Mouse (Mus musculus) monocyte, adult 5-6 weeks (primary cell): ENCODE measurements around the gene Gm17657. TPM values are rescaled to one million over a fixed set of nuclear protein-coding genes. Genes with fewer than 3 reads are reported as not detected.
"Not testable (repeated sequence)": the region's sequence is repeated elsewhere in the genome, so short reads cannot be mapped to it uniquely, and the experiment has no call there.

Experiments used
- ATAC-seq: fragments of 153-309, 156-312 bp; replicated peaks from 2 replicates; pipeline ENCODE4 v1.8.0; 2017; ENCODE audit warnings: mild to moderate bottlenecking; ENCODE audit not compliant: low TSS enrichment, insufficient number of reproducible peaks, severe bottlenecking, poor library complexity, low FRiP score
- total RNA-seq: library from RNA; stranded (forward); fragments of 200-1000, 200-491, 200-594 nt; gene quantifications from 3 replicates; pipeline ENCODE4 v1.2.3, GENCODE M21; 2017

Gene Gm17657
- total RNA-seq, 1 experiment from 2014 or later: not detected

DNA sequence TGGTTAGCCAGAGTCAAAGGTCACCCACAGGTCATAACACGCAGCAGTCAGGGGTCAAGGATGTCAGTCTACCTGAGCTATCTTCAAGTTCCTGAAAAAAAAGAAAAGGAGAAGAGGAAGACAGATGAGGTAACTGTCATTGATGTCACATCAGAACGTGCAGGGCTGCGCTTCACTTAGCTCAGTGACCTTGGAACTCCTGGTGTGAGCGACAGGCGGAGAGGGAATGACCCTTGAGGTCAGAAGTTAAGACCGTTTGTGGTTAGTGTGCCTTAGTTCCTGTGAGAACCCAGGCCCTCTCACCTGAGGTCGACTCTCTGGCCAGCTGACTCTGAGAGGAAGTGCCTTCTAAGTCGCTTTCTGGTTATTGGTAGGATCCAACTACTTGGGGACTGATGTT lies 38.7 kb downstream of the Gm17657 start:
- peak; percentile 63 for ATAC-seq

DNA sequence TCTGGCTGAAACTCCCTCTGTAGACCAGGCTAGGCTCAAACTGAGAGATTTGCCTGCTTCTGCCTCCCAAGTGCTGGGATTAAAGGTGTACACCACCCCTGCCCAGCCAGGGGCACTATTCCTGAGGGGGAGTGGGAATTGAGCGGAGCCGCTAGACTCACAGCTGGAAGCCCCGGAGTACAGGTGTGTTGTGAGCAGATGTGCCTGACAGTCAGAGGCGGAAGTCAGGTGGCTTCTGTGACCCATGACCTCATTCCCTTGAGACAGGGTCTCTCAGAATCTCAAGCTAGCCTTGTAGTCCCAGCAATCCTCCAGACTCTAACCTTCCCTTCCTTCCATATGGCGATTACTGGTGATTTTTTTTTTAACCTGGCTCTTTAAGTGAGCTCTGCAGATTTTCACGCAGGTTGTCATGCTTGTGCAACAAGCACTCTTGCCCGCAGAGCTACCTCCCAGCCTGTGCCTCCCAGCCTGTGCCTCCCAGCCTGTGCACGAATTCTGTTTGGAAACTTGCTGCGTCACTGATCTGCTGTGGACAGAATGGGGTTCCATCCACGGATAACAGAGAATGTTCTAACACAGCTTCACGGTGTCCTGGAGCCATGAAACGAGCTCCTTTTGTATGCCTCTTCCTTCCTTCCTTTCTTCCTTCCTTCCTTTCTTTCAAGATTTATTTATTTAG lies 40.4 kb downstream of the Gm17657 start:
- no peak for ATAC-seq

DNA sequence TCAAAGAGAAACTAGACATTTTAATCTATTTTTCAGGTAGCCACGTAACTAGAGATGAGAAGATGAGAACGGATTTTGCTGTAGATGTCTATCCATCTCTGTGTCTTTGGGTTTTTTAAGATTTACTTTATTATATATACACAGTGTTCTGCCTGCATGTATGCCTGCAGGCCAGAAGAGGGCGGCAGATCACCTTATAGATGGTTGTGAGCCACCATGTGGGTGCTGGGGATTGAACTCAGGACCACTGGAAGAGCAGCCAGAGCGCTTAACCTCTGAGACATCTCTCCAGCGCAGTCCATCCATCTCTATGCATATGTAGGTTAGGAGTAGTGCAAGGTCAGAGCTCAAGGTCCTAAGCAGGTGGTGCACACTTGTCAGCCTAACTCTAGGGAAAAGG lies 45.7 kb downstream of the Gm17657 start:
- ATAC-seq: no peak

DNA sequence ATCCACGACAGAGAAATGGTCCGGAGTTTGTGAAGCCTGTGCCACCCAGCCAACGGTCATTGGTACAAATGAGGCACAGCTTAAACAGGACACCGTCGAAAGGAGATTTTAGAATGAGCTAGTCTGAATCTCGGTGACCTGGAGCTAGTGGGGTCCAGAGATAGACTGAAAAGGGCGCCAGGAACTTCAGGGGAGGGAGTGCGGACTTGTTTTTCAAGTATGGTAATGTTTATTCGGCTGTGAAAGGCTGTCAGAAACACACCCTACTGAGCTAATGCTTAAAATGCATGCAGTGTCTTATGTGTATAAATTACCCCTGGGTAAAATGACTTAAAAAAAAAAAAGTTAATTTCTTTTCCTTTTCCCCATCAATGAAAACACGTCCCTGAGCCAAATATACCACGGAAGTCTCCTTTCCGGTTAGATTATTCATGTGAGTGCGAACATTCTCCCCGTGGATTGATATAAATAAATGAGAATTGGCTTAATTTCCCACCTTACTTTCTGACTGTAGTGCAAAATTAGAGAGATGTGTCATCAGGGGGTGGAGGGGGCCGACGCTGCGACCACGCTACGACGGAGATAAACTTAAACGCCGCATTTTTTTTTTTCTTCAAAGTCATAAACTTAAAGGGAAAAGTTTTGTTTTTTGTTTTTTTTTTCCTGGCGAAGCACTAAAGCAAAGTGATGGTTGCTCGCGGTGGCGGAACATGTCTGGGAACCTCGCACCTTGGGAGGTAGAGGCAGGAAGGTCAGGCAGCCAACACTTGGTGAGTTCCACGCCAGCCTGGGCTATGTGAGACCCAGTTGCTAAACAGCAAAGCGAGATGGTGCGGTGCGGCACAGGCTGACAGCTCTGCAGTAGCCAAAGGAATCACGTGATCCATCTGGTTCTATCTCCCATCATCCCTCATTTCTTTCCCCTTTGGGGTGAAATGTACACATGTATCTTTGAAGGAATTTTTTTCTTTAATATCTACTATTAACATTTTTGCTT lies 46.5 kb downstream of the Gm17657 start:
- no peak for ATAC-seq

- no peak for ATAC-seq
Measured at GRCm38 (mm10) chr17:29502005-29502668, 47.3 kb downstream of the Gm17657 start.

GRCm38 (mm10) chr17:29500802-29501469 lies 48.5 kb downstream of the Gm17657 start:
- ATAC-seq: peak; percentile 19; the same call in 1 of the 2 replicates

- no peak for ATAC-seq
Measured at GRCm38 (mm10) chr17:29500243-29500740, 49.1 kb downstream of the Gm17657 start.

GRCm38 (mm10) chr17:29499511-29499910 lies 49.9 kb downstream of the Gm17657 start:
- ATAC-seq: no peak

GRCm38 (mm10) chr17:29498952-29499351 lies 50.5 kb downstream of the Gm17657 start:
- not testable (repeated sequence) for ATAC-seq

DNA sequence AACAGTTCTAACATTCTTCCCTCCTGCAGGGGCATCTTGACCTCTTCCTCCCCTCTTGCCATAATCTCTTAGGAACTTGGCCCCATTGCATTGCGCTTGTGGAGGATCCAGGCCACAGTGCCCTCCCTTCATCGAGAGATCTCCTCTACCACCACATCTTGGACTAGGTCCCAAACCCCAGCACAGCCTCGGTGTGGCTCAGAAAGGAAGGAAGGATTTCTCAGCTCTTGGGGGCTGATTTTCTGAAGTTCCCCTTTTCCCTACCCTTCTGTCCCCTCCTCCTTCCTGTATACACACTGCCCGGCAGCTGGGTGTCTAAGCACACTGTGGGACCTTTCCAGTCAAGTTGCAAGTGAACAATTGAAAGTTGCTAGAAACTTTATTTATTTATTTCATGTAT lies 51.4 kb downstream of the Gm17657 start:
- ATAC-seq: peak; percentile 55

GRCm38 (mm10) chr17:29497481-29497880 lies 52.0 kb downstream of the Gm17657 start:
- ATAC-seq: not testable (repeated sequence)

GRCm38 (mm10) chr17:29497071-29497354 lies 52.4 kb downstream of the Gm17657 start:
- no peak for ATAC-seq

- ATAC-seq: no peak
Measured at GRCm38 (mm10) chr17:29496211-29497070, 53.0 kb downstream of the Gm17657 start.

- no peak for ATAC-seq
Measured at GRCm38 (mm10) chr17:29494732-29495076, 54.7 kb downstream of the Gm17657 start.

DNA sequence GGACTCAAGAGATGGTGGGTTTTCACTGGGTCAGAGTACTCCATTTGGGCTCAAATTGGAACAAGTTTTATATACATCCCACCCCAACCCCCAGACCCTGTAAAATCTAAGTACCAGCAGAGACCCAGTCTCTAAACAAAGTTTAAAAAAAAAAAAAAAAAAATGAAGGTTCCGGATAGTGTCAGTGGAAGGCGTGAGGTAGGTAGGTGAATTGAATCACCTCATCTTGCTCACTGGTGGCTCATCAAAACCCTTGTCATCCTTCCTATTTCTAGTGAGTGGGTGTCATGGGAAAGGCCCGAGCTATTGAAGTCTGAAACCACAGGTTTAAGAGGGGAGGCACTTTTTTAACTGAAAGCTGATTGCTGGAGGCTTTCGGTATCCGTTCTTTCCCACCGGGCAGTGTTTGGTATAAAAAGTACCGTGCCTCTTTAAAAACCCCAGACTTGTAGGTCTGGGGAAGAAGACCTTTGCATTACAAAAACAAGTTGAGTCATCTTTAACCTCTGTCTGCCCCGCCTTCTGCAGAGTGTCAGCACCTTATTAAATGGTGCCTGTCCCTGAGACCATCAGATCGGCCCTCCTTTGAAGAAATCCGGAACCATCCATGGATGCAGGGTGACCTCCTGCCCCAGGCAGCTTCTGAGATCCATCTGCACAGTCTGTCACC lies 55.2 kb downstream of the Gm17657 start:
- peak; percentile 12; the same call in 1 of the 2 replicates for ATAC-seq

DNA sequence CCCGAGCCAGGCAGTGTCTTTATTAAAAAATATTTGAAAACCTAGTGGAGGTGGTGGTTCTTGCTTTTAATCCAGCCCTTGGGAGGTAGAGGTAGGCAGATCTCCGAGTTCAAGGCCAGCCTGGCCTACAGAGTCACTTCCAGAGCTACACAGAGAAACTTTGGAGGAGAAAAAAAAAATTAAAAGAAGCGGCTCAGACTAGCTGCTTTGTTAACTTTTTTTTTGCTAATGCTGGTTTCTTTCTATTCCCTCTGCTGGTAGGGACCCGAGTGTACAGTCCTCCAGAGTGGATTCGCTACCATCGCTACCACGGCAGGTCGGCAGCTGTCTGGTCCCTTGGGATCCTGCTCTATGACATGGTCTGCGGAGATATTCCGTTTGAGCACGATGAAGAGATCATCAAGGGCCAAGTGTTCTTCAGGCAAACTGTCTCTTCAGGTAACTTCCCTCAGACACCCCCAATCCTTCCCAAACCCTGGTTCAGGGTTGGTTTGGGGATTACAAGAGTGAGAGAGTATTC lies 55.9 kb downstream of the Gm17657 start:
- no peak for ATAC-seq
